Mouse (Mus musculus): ENCODE data around the gene Sepsecs.
A peak's percentile ranks its signal among the peaks of the same experiment; 100 is the strongest.
"Not testable (repeated sequence)": the region's sequence is repeated elsewhere in the genome, so short reads cannot be mapped to it uniquely, and the experiment has no call there.

Sepsecs gene

GRCm38 (mm10) chr5:52669426-52670191, at the start of gene Sepsecs:
Sepsecs (minus strand) TSS chr5:52669708.
- DNase-seq = peak; percentile 97

- no peak for DNase-seq
These were observed 47.4 kb upstream of the Sepsecs start for GRCm38 (mm10) chr5:52716742-52717448.

GRCm38 (mm10) chr5:52712704-52713103, 43.2 kb upstream of the Sepsecs start:
- no peak for DNase-seq

GRCm38 (mm10) chr5:52704562-52704961, 35.1 kb upstream of the Sepsecs start:
- no peak for DNase-seq

GRCm38 (mm10) chr5:52697882-52698440, 28.5 kb upstream of the Sepsecs start:
- not testable (repeated sequence) for DNase-seq

- no peak for DNase-seq
These were observed 27.8 kb upstream of the Sepsecs start for GRCm38 (mm10) chr5:52697291-52697690.

- no peak for DNase-seq
These were observed 18.4 kb upstream of the Sepsecs start for GRCm38 (mm10) chr5:52687741-52688455.

- no peak for DNase-seq
These were observed 11.6 kb upstream of the Sepsecs start for GRCm38 (mm10) chr5:52681111-52681510.

GRCm38 (mm10) chr5:52680191-52680590, 10.7 kb upstream of the Sepsecs start:
- DNase-seq = no peak

GRCm38 (mm10) chr5:52678498-52679070, 9.1 kb upstream of the Sepsecs start:
- DNase-seq = no peak

GRCm38 (mm10) chr5:52677126-52677525, 7.6 kb upstream of the Sepsecs start:
- no peak for DNase-seq

- no peak for DNase-seq
These were observed 5.0 kb upstream of the Sepsecs start for GRCm38 (mm10) chr5:52674384-52675069.

- no peak for DNase-seq
These were observed 3.8 kb upstream of the Sepsecs start for GRCm38 (mm10) chr5:52673341-52673740.

- no peak for DNase-seq
These were observed 1.2 kb upstream of the Sepsecs start for GRCm38 (mm10) chr5:52670745-52671144.

- no peak for DNase-seq
These were observed 2.7 kb downstream of the Sepsecs start for GRCm38 (mm10) chr5:52666766-52667165.

- DNase-seq = no peak
These were observed 11.6 kb downstream of the Sepsecs start for GRCm38 (mm10) chr5:52657957-52658356.

GRCm38 (mm10) chr5:52657336-52657735, 12.2 kb downstream of the Sepsecs start:
- DNase-seq = no peak

GRCm38 (mm10) chr5:52655992-52656391, 13.5 kb downstream of the Sepsecs start:
- DNase-seq = no peak

- no peak for DNase-seq
These were observed 14.5 kb downstream of the Sepsecs start for GRCm38 (mm10) chr5:52654961-52655360.

- DNase-seq = no peak
These were observed 16.9 kb downstream of the Sepsecs start for GRCm38 (mm10) chr5:52652606-52653005.

GRCm38 (mm10) chr5:52652086-52652485, 17.4 kb downstream of the Sepsecs start:
- DNase-seq = no peak
